Comparison of ENCODE assay signal across 17 mouse cellular contexts in the genomic region with DNA sequence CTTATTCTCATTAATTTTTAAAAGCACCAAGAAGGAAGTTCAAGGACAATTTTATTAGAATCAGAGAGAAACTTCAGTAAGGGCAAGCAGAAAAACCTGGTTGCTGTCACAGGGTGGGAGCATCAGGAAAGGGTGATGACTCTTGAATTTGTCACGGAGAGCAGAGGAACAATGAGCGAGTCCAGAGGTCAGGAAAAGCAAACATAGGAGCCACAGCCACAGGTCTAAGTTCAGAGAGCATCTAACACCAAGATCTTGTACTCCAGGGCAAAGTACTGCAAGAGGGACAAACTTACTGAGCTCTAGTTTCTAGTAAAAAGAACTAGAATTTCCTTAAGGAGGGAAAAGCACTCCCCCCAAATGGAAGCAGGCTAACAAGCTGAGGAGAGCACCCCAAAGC.
"Had no signal": no experiment of that assay in that cellular context is flagged by ENCODE, and none has a peak within 500 bp of the region (broad histone marks: within the 10 kb centered on the region; RNA-seq: fewer than 3 reads in every experiment).

No protein-coding gene starts in this region.

- H3K27me3 ChIP-seq: lung, embryonic 15.5 days; megakaryocyte, embryonic 14.5 days; midbrain, embryonic 13.5 days; midbrain, embryonic 15.5 days; neural tube, embryonic 12.5 days; stomach, embryonic 15.5 days had no signal

- H3K27ac ChIP-seq: lung, embryonic 15.5 days; macrophage; midbrain, embryonic 13.5 days; midbrain, embryonic 15.5 days; neural tube, embryonic 12.5 days; stomach, embryonic 15.5 days; stomach, postnatal 0 days had no signal

- H3K4me2 ChIP-seq: lung, embryonic 15.5 days; midbrain, embryonic 13.5 days; midbrain, embryonic 15.5 days; neural tube, embryonic 12.5 days; stomach, embryonic 15.5 days had no signal

- H3K9ac ChIP-seq: liver, postnatal 0 days; lung, embryonic 15.5 days; midbrain, embryonic 13.5 days; midbrain, embryonic 15.5 days; neural tube, embryonic 12.5 days; stomach, embryonic 15.5 days had no signal

- H3K9me3 ChIP-seq: lung, embryonic 15.5 days; midbrain, embryonic 13.5 days; midbrain, embryonic 15.5 days; neural tube, embryonic 12.5 days; stomach, embryonic 15.5 days had no signal

- H3K36me3 ChIP-seq: lung, embryonic 15.5 days; midbrain, embryonic 13.5 days; midbrain, embryonic 15.5 days; neural tube, embryonic 12.5 days; stomach, embryonic 15.5 days had no signal

- H3K4me3 ChIP-seq: lung, embryonic 15.5 days; midbrain, embryonic 13.5 days; midbrain, embryonic 15.5 days; neural tube, embryonic 12.5 days; stomach, embryonic 15.5 days had no signal

- DNase-seq: liver, postnatal 0 days; lung, adult 2 months; lung, postnatal 14 days; lung, postnatal 36 days; right cerebral cortex, postnatal 14 days; thymus, adult 2 months; thymus, postnatal 25 days; thymus, postnatal 4 days had no signal

- H3K4me1 ChIP-seq: lung, embryonic 15.5 days; megakaryocyte, embryonic 14.5 days; midbrain, embryonic 13.5 days; midbrain, embryonic 15.5 days; neural tube, embryonic 12.5 days; stomach, embryonic 15.5 days had no signal

- ATAC-seq: liver, postnatal 0 days; lung, postnatal 0 days; midbrain, embryonic 13.5 days; midbrain, embryonic 15.5 days had no signal
